Mouse (Mus musculus) right cerebral cortex, postnatal 4 days (tissue): ENCODE measurements around the gene Col1a1.

Experiments used
- DNase-seq: peaks from one replicate; pipeline ENCODE4 v3.0.0-alpha.2; 2022

Col1a1 gene

DNA sequence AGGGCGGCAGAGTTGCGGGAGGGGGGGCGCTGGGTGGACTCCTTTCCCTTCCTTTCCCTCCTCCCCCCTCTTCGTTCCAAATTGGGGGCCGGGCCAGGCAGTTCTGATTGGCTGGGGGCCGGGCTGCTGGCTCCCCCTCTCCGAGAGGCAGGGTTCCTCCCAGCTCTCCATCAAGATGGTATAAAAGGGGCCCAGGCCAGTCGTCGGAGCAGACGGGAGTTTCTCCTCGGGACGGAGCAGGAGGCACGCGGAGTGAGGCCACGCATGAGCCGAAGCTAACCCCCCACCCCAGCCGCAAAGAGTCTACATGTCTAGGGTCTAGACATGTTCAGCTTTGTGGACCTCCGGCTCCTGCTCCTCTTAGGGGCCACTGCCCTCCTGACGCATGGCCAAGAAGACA lies at the start of gene Col1a1:
TSS of gene Col1a1 (plus strand) at position 180 of the 400 bp plus-strand sequence.
- DNase-seq = no peak

DNA sequence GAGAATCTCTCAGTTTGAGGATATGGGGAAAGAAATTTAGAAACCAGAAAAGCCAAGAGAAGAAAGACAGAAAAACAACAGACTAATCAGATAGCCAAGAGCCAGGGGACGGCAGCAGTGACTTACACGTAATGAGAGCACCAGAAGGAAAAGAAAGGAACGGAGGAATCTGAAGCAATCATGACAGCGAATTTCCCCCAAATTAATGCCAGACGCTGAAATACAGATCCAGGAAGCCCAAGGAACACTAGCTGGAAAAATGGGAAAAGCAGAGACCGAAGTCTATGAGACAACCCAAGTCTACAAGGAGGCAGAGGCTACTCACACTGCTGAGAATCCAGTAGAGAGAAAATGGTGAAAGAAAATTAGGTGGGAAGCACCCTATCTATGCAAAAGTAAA lies 44.9 kb upstream of the Col1a1 start:
- DNase-seq = no peak

DNA sequence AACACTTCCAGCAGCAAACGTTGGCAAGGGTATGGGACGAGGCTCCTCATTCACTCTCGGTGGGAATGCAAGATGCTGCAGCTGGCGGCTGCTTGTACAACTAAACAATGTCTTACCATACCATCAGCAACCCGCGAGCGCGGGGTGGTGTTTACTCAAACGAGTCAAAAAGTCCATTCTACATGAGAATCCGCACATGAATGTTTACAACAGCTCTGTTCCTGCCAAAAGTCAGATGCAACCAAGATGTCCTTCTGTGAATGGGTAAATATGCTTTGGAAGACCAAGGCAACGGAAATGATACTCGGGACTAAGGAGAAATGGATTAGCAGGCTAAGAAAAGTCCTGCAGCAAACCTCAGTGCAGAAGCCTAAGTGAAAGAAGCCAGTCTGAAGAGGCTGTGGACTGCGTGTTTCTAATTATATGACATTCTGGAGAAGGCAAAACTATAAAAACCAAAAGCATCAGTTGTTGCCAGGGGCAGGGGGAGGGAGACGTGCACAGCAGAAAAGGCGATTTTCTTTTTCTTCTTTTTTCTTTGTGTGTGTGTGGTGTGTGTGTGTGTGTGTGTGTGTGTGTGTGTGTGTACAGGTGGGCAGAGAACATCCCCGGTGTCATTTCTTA lies 39.2 kb upstream of the Col1a1 start:
- DNase-seq = no peak

DNA sequence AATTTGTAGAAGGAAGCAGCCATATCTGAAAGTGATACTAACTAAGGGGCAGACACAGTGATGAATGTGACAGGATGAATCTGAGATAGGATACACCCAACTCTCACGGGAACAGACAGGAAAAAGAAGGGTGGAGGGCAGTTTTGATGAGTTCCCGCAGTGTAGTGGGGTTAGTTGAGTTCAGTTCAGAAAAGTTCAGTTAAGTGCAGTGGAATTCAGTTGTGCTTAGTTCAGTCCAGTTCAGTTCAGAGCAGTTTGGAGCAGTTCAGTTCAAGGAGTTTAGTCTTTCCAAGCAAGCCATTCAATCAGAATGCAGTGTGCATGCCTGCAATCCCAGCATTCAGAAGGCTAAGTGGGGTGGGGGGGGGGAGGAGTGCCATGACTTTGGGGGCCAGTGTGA lies 34.8 kb upstream of the Col1a1 start:
- DNase-seq = no peak

DNA sequence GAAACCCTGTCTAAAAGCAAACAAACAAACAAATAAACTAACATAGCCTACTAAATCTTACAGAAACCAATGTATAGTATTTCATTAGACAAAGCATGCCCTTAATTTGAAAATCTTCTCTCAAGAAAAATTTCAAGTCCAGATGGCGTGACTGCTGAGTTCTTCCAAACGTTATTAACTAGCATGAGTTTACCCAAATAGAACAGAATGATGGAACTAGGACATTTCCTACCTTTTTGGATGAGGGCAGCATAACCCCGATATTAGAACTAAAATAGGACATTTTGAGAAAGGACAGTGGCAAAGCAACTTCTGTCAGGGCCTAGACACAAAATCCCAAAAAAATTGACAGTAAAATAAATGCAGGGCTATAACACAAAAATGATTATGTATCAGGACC lies 31.7 kb upstream of the Col1a1 start:
- no peak for DNase-seq

DNA sequence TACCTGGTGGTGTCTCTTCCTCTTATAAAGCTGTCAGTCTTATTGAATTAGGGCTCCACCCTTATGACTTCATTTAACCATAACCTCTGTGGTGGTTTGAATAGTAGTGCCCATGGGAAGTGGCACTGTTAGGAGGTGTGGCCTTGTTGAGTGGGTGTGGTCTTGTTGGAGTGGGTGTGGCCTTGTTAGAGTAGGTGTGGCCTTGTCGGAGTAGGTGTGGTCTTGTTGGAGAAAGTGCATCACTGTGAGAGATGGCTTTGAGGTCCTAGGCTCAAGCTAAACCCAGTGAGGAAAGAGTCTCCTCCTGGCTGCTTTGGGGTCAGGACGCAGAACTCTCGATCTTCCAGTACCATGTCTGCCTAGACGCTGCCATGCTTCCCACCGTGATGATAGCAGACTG lies 25.1 kb upstream of the Col1a1 start:
- DNase-seq = no peak

DNA sequence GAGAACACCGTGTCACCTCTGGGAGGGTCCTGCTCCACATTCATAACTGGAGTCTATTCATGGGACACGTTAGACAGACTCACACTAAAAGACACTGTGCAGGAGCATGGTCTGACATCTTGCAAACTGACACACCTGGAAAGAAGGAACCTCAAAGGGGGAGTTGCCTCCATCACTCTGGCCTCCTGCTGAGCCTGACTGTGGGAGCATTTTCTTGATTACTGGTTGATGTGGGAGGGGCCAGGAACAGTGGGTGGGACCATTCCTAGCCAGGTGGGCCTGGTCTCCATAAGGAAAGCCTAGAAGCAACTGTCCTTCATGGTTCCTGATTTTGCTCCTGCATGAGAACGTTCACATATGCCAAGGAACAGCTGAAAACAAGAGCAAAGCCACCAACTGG lies 23.5 kb upstream of the Col1a1 start:
- DNase-seq = no peak

DNA sequence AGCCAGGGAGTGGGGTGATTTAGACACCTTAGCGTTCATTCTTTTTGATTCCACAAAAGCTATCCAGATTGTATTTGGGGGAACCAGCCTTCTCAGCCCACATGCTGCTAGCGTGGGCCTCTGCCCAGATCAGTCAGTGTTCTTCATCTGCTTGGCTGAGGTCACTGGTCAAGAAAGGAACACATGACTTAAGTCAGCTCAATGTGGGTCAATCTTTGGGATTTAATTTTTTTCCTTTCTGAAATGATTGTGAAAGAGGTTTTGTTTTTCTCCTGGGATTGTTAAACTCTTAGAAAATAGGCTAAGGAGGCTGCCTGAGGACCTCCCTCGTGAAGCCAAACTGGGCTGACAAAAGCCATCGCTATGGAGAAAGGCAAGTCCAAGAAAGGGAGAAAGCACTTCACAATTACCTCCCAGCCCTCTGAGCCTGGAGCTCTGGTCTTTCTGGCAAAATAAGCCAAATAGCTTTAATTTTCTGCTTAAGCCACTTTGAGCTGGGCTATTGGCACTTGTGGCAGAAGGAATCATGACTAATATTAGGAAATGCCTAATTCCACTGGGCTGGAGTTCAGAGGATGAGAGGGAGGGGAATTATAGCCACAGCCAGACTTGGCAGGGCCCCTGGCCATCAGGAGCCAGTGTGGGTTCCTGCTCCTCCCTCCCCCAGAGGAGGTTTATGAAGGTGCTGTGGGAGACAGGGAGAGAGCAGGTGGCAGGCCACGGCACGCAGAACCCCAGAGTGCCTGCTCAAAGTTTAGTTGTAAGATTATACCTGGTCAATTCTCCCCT lies 22.5 kb upstream of the Col1a1 start:
- no peak for DNase-seq

DNA sequence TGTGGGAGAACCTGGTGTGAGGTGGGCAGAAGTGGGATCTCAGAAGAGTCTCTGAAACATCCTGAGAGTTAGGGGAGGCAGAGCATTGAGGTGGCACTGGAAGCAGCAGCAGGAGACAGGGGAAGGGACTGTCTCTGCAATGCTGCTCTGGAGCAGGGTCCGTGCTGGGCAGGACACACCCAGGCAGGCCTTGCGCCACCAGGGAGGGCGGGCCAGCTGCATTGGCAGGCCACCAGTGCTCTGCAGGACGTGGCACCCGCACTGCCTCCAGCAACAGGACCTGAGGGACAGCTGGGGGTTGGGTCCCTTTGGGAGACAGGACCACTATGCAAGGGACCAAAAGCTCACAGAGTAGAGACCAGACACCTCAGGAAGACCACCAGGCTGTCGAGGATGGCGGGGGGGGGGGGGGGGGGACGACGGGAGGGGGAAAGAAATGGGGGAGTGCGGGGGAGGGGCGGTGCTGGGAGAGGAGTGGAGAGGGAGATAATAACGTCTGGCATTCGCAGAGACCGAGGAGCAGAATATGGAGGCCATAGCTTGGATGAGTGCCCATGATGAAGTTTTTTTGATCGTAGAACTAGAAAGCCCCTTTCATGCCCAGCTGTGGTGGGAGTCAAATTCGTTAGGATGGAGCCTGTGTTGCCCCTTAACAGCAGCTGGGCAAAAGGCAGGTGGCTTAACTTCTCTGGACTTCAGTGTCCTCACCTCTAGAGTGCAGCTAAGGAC lies 20.2 kb upstream of the Col1a1 start:
- DNase-seq = no peak

DNA sequence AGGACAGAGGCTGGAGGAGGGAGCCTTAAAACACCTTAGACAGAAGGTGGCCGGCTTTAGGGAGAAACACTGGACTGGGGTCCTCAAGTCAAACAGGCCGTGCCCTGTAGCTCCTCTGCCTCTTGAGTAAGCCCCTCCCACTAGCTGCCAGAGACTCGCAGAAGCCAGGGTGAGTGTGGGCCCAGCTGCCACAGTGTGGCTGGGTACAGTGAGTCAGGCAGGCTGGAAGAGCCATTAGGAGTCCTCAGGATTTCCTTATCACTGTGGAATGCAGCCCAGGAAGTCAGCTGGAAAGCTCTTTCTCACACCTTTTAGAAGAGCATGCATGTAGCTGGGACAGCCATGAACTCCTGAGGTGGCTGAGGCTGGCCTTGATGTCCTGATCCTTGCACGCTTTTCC lies 19.5 kb upstream of the Col1a1 start:
- DNase-seq = no peak

DNA sequence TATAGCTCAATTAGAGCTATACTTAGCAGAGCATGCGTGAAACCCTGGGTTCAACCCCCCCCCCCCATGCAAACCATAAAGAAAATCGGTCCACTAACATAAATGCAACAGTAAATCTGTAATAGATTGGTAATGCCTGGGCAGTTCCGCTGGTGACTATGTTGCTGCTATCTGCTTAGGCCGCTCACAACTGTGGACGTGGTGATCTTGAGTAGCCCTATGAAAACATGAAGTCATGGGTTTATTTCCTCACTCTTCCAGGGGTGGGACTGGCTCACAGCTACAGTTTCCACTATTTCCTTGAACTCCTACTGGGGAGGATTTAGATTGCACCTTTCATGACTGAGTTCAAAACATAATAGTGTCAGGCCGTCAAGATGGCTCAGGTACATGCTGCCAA lies 18.3 kb upstream of the Col1a1 start:
- DNase-seq = no peak

DNA sequence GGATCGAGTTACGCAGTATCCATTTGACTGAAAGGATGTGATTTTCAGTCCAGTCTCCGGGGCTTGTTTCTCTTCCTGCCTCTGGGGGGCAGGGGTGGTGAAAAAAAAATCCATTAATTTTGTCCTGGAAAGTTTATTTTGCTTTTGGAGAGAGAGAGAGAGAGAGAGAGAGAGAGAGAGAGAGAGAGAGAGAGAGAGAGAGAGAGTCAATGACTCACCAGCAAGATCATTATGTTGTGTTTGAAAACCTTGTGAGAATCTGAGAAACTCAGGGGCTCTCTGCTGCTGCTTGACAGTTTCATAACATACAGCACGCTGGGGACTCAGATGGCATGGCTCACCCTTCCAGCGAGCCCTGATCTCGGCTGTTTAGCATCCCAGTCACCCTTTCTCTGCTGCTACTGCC lies 15.0 kb upstream of the Col1a1 start:
- no peak for DNase-seq

DNA sequence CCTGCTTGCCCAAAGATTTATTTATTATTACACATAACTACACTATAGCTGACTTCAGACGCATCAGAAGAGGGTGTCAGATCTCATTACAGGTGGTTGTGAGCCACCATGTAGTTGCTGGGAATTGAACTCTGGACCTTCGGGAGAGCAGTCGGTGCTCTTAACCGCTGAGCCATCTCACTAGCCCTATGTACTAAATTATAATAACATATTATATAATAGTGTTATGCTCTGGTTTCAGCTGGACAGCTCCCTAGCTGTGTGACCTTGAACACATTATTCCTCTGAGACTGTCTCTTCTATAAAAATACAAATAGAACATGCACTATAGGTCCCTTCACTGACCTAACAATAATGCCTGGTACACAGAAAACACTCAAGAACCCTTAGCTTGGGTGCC lies 11.0 kb upstream of the Col1a1 start:
- no peak for DNase-seq

DNA sequence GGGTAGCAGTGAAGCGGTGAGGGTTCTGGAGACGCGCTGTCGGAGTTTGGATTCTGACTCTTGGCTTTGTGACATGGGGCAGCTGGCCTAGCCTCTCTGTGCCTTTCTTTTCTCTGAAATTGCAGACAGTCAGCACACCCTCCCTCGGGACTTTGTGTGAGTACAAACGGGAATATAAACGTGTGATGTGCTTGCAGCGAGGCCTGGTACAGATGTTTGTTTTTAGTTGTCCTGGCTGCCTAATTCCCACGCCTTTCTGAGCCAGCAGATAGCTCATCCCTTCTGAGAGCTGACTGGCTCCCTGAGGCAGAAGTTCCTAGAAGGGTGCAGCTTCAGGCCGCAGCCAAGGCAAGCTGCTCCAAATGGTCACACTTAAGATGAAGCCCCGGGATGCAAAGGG lies 9.6 kb upstream of the Col1a1 start:
- no peak for DNase-seq

DNA sequence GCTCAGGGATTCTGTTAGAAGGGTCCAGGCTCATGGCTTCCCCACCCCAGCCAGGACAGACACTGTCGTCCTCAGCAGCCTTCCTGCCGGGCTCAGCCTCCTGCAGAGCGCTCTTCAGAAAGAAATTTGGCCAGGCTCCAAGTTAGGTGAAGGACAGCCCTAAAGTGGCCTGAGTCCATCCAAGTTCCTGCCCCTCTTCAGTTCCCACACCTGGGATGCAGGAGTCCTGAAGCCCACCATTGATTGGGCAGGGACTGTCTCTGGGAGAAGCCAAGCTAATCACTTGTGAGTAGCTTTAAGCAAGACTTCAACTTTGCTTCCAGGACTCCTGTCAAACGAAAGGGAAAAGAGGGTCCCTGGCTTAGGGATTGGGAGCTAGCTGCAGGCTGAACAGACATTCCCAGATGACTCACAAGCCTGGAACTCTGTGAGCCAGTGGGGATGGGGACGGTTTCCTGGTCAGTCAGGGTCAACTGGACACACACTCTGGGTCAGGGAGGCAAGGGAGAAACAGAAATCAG lies 8.2 kb upstream of the Col1a1 start:
- DNase-seq = no peak

DNA sequence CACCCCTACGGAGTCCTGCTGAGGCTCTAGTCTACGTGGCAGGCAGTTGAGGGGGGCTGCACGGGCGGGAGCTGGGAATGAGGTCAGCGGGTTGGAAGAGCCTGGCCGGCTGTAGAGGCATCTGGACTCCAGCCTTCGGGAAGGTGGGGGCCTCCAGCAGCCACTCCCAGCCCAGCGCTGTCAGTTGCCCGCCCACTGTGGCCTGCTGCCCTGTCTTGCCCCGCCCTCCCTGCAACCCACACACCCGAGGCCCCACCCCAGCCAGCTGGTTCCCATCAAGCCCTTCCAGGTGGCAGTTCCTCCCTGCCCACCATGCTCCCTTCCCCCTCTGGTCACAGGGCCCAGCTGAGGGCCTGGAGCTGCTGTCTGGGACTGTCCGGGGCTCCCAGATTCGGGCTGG lies 7.2 kb upstream of the Col1a1 start:
- DNase-seq = peak; percentile 24

DNA sequence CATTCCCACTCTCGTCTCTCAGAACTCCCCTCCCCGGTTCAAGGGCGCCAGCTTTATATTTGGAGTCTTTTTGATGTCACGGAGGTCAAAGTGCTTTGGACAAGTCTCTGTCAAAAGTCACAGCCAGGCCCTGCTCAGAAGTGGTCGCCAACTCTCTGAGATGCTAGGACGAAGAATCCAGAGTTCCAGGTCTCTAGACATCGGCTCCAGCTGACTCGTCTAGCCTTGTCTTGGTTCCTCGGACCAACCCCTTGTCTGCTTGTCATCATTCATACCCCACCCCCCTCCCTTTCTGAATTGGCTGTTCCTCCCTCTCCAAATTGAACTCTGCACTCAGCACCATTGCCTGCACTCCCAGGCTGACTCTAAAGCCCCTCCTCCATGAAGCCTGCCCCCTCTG lies 6.4 kb upstream of the Col1a1 start:
- DNase-seq = no peak

DNA sequence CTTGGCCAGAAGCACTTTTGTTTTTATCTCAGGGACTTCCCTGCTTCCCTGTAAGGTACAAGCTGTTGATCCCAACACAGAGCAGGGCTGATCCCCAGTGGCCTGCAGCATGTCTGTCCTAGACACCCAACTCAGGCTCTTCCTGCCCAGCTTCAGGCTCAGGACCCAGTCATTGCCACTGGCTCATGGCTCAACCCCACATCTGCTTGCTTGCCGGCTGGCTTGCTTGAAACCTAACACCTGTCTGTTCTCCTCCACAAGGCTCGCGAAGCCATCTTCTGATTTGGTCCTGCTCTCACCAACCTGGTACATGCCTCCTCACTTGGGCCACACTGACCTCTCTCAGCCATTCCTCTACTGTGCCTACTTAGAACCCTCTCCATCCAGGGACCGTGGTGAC lies 5.9 kb upstream of the Col1a1 start:
- DNase-seq = no peak

DNA sequence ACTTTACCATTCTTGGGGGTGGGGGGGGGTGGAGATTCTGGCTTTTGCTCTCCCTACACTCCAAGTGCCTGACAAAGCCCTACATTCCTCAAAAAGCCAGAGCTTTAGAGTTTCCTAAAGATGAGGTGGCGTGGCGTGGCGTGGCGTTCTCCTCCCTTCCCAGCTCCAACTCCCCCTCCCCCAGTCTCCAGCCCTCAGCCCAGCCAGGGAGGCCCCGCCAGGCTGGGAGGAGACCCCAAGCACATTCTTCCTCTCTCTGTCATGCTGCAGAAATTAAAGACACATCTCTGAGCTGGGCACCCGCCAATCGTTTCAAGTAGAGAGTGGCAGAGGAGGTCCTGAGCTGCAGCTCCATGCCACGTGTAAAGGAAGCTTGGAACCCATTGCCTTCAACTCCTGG lies 2.4 kb upstream of the Col1a1 start:
- DNase-seq = no peak

DNA sequence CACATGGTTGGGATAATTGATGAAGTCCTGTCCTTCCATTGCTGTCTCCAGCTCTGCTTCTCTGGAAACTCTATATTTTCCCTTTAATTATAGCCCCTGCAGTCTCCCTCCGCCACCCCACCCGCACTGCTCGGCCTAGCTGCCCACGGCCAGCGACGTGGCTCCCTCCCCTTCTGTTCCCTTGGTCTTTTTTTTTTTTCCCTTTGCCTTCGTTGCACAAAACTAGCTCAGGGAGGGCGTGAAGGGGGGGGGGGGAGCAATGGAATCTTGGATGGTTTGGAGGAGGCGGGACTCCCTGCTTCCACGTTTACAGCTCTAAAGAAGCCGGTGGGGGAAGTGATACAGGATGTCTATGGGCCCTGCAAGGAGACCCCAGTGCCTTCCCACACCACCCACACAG lies 1.5 kb upstream of the Col1a1 start:
- DNase-seq = no peak

DNA sequence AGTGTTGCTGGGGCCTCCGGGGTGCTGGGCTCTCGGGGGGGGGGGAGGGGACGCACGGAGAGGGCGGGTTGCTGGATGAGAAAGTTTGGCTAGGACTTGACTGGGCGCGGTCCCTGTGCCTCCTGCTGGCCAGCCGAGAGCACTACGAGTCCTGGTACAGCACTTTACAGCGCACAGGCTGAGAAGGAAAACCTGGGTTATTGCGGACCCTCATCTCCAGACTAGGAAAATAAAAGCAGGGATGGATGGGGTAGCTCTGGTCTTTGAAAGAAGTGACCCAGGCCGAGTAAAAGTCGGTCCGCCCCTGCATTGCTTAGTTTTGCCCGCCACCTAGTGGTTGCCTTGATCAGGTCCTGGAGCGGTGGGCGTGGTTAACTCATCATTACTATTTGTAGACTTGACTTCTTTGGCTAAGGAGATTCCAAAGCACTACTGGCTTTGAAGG lies 849 bp downstream of the Col1a1 start:
- DNase-seq = peak; percentile 92

DNA sequence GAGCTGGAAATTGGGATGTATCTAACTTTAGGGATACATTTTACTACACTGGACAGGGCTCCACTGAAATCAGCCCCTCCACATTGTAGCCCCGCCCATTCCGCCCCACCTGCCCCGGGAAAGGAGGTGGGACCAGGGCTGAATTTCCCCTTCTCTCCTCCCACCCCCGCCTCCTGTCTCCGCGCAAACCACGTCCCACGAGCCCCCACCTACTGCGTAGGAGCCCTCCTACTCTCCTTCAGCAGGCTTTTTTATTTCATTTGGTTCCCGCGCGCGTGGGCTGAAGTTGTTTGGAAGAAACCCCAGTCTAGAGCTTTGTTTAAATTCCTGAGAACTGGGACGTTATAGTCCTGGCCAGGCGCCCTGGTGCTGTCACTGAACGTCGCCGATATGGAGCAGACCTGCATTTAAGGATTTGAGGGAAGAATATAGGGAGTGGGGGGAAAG lies 1.3 kb downstream of the Col1a1 start:
- DNase-seq = peak; percentile 63

DNA sequence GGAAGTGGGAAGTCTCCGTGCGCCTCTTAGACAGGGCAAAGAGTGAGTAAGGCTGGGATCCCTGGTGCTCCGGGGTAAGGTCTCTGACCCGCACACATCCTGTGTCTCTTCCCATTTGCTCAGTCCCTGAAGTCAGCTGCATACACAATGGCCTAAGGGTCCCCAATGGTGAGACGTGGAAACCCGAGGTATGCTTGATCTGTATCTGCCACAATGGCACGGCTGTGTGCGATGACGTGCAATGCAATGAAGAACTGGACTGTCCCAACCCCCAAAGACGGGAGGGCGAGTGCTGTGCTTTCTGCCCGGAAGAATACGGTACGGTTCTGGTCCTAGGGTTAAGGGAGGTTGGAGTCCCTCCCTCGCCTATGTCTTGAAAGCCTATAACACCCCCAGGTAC lies 1.8 kb downstream of the Col1a1 start:
- no peak for DNase-seq

DNA sequence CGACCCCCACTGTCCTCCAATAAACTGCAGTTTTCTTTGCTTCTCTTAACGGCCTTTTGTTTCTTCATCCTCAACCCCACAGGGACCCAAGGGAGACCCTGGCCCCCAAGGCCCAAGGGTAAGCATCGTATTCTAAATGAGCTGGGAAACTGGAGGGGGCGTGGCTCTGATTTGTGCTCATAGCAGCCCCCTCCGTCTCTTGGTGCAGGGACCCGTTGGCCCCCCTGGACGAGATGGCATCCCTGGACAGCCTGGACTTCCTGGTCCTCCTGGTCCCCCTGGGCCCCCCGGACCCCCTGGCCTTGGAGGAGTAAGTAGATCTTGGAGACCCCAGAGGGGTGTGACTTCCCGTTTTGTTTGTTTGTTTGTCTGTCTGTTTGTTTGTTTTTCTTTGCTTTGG lies 2.3 kb downstream of the Col1a1 start:
- no peak for DNase-seq
